Mouse (Mus musculus) liver, embryonic 14.5 days (tissue): ENCODE results near the gene 2900011O08Rik. TPM values are rescaled to one million over a fixed set of nuclear protein-coding genes. Genes with fewer than 3 reads are reported as not detected.

ENCODE experiments used
- ATAC-seq: fragments of 200-750 bp; cut with Nextera tagmentation; 2 replicates; pipeline ENCODE4 v1.8.0; 2017; ENCODE audit warnings: moderate number of reproducible peaks, mild to moderate bottlenecking, moderate library complexity; ENCODE audit not compliant: insufficient read depth
- DNase-seq, 3 experiments: peaks; one replicate each; pipeline ENCODE4 v3.0.0-alpha.2; 2012 to 2013; ENCODE audit warnings: low read depth in 3 of 3, low spot score in 3 of 3
- H3K27ac ChIP-seq: fragments of 300-500 bp; sonication (generic); 2 replicates; pipeline ENCODE4 v1.5.1; 2014; ENCODE audit warnings: moderate library complexity, mild to moderate bottlenecking, control low read depth, inconsistent platforms
- H3K27me3 ChIP-seq: fragments of 300-500 bp; sonication (generic); 2 replicates; pipeline ENCODE4 v1.6.1; 2014; ENCODE audit warnings: mild to moderate bottlenecking, low read length, moderate library complexity; ENCODE audit not compliant: control insufficient read depth, insufficient read depth
- H3K36me3 ChIP-seq: fragments of 300-500 bp; sonication (generic); replicated peaks from 2 replicates; pipeline ENCODE4 v1.6.1; 2014; ENCODE audit warnings: low read depth; ENCODE audit not compliant: control insufficient read depth, insufficient read depth
- H3K4me1 ChIP-seq, 2 experiments: fragments of 200-500 bp in 1 of 2; fragments of 300-500 bp in 1 of 2; sonication (generic) in 1 of 2; replicated peaks; 2 replicates each; pipeline ENCODE4 v1.6.1; 2012 to 2014; ENCODE audit warnings: antibody characterized with exemption in 1 of 2, inconsistent platforms in 1 of 2, low read length in 1 of 2; ENCODE audit not compliant: control insufficient read depth in 2 of 2, insufficient read depth in 2 of 2
- H3K4me2 ChIP-seq: fragments of 300-500 bp; sonication (generic); 2 replicates; pipeline ENCODE4 v1.6.1; 2014; ENCODE audit warnings: low read depth, mild to moderate bottlenecking, control low read depth, moderate library complexity
- H3K4me3 ChIP-seq, 2 experiments: fragments of 200-500 bp in 1 of 2; fragments of 300-500 bp in 1 of 2; sonication (generic) in 1 of 2; 2 replicates each; pipeline ENCODE4 v1.5.1; 2012 to 2014; ENCODE audit warnings: low read depth in 2 of 2, low read length in 2 of 2, mild to moderate bottlenecking in 2 of 2, control low read depth in 1 of 2, inconsistent platforms in 1 of 2, moderate library complexity in 1 of 2; ENCODE audit not compliant: insufficient read depth in 1 of 2
- H3K9ac ChIP-seq: fragments of 300-500 bp; sonication (generic); replicated peaks from 2 replicates; pipeline ENCODE4 v1.6.1; 2014; ENCODE audit warnings: mild to moderate bottlenecking, control low read depth, moderate library complexity
- H3K9me3 ChIP-seq: fragments of 300-500 bp; sonication (generic); 2 replicates; pipeline ENCODE4 v1.6.1; 2016; ENCODE audit warnings: low read length, mixed read lengths; ENCODE audit not compliant: control insufficient read depth
- CTCF ChIP-seq: IDR thresholded peaks from 2 replicates; pipeline ENCODE4 v1.5.1; 2016; ENCODE audit warnings: antibody characterized with exemption, low read depth, control low read depth
- EP300 ChIP-seq: IDR thresholded peaks from 2 replicates; pipeline ENCODE4 v1.6.1; 2016; ENCODE audit warnings: antibody characterized with exemption, low read depth
- WGBS: fragments of 180-500 bp; shearing (Covaris S2); extraction: QIAGEN DNeasy Blood & Tissue Kit; methylation state at CpG from one replicate; pipeline ENCODE4 v1.1.7; 2014; ENCODE audit not compliant: insufficient replicate concordance; 5-methylcytosine and 5-hydroxymethylcytosine counted together
- polyA plus RNA-seq, 2 experiments: library from polyadenylated mRNA; depleted of rRNA in 1 of 2; stranded (reverse) in 1 of 2; unstranded in 1 of 2; fragments of >200 nt; fragmentation: Nextera tagmentation in 1 of 2; extraction: Ambion mirVana in 1 of 2; gene quantifications; 2 replicates each; pipeline versions ENCODE4 v1.2.1 to v1.2.3; 2012 to 2014

Gene 2900011O08Rik
- polyA plus RNA-seq, 2 experiments, result 0.08 to 0.11 TPM

DNA sequence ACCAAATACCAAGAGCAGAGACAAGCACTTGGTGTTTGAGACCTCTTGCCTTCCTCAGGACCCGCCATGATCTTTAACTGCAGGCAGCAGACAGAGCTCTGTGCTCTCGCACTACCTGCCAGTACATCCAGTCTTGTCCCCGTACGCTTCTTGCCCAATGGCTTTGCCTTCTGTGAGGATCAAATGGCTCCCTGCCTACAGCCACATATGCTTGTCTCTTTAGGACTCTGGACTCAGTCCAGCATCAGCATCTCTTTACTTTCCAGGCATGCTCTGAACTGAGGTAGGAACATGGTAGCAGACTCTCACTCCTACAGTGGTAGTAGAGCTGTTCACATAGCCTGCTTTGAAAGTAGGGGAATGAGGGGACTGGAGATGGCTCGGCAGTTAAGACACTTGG, 134.5 kb downstream of the 2900011O08Rik start:
- TF ChIP-seq CTCF, result no peak
- no peak for TF ChIP-seq EP300
- peaks cover 11% of the 10 kb centered on the region for H3K36me3 ChIP-seq
- no peak overlapping the region for H3K4me3 ChIP-seq
- H3K4me1 ChIP-seq, result no peaks in the 10 kb centered on the region
- DNase-seq, result no peak
- WGBS, result 79% methylated on average over 5 of the region's 5 CpGs
- H3K9me3 ChIP-seq, result no peaks in the 10 kb centered on the region
- H3K4me2 ChIP-seq, result no peak overlapping the region
- H3K27ac ChIP-seq, result no peak overlapping the region
- no peaks in the 10 kb centered on the region for H3K27me3 ChIP-seq
- no peak overlapping the region for H3K9ac ChIP-seq
- no peak for ATAC-seq

GRCm38 (mm10) chr16:14121563-14121962, 135.2 kb downstream of the 2900011O08Rik start:
- Histone ChIP-seq H3K9ac (no peak overlapping the region), H3K9me3 (no peaks in the 10 kb centered on the region), H3K4me1 (no peaks in the 10 kb centered on the region), H3K36me3 (peaks cover 16% of the 10 kb centered on the region), H3K27ac (no peak overlapping the region), H3K4me2 (no peak overlapping the region), H3K27me3 (no peaks in the 10 kb centered on the region), H3K4me3 (no peak overlapping the region)
- WGBS, result 87% methylated on average over 7 of the region's 7 CpGs
- no peak for TF ChIP-seq EP300
- no peak for TF ChIP-seq CTCF
- DNase-seq (no peak), ATAC-seq (no peak)

DNA sequence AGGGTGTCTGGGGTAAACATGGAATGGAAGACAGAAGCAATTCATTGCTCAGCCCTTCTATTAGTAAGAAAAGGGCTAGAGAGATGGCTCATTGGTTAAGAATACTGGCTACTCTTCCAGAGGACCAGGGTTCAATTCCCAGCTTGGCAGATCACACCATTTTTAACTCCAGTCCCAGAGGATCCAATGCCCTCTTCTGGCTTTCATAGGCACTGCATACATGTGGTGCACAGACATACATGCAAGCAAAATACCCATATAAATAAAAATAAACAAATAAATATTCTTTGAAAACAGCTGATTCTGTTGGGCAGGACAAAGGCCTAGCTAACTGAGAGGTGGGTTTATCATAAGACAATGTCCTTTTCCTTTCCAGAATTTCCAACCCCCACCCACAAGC, 136.2 kb downstream of the 2900011O08Rik start:
- H3K4me3 ChIP-seq, result no peak overlapping the region
- H3K36me3 ChIP-seq, result peaks cover 22% of the 10 kb centered on the region

DNA sequence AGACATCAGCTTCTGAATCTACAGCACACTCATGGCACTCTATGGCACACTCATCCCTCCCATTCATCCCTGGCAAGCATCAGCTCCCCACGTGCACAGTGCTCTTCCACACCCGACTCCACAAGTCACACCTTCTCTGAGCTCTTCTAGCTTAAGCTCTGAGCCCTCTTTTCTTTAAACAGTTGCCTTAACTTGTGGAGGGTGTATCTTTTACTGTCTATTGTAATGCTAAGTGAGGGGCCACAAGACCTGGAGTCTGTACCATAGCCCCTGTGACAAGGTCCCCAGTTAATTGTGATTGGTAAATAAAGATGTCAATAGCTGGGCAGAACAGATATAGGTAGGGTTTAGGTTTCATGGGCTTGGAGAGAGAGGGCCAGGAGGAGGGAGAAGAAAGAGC, 137.5 kb downstream of the 2900011O08Rik start:
- Histone ChIP-seq H3K4me1 (no peaks in the 10 kb centered on the region), H3K4me3 (no peak overlapping the region), H3K9me3 (no peaks in the 10 kb centered on the region), H3K9ac (no peak overlapping the region), H3K27me3 (no peaks in the 10 kb centered on the region), H3K4me2 (no peak overlapping the region), H3K36me3 (peaks cover 27% of the 10 kb centered on the region), H3K27ac (no peak overlapping the region)
- 81% methylated on average over 2 of the region's 2 CpGs for WGBS
- DNase-seq (no peak), ATAC-seq (no peak)
- no peak for TF ChIP-seq CTCF
- no peak for TF ChIP-seq EP300

More for the DNA sequence above, 136.2 kb downstream of the 2900011O08Rik start:
- Histone ChIP-seq H3K9me3 (no peaks in the 10 kb centered on the region), H3K27ac (no peak overlapping the region), H3K4me1 (no peaks in the 10 kb centered on the region), H3K27me3 (no peaks in the 10 kb centered on the region), H3K9ac (no peak overlapping the region), H3K4me2 (no peak overlapping the region)
- TF ChIP-seq CTCF (peak; percentile 15; the same call in 1 of the 2 replicates), EP300 (no peak)
- DNase-seq (no peak), ATAC-seq (no peak)

GRCm38 (mm10) chr16:14124709-14125108, 138.3 kb downstream of the 2900011O08Rik start:
- no peak for TF ChIP-seq EP300
- TF ChIP-seq CTCF, result no peak
- no peaks in the 10 kb centered on the region for H3K4me1 ChIP-seq
- 89% methylated on average over 7 of the region's 7 CpGs for WGBS
- no peak overlapping the region for H3K27ac ChIP-seq
- no peaks in the 10 kb centered on the region for H3K9me3 ChIP-seq
- no peak overlapping the region for H3K9ac ChIP-seq
- no peak overlapping the region for H3K4me3 ChIP-seq
- H3K36me3 ChIP-seq, result peaks cover 29% of the 10 kb centered on the region
- no peak overlapping the region for H3K4me2 ChIP-seq
- DNase-seq (no peak), ATAC-seq (no peak)
- H3K27me3 ChIP-seq, result no peaks in the 10 kb centered on the region
